Mouse (Mus musculus): ENCODE measurements around the gene Spty2d1. TPM values are rescaled to one million over a fixed set of nuclear protein-coding genes. Genes with fewer than 3 reads are reported as not detected.

Spty2d1 gene
- polyA plus RNA-seq, 1 experiment = 23.3 TPM

DNA sequence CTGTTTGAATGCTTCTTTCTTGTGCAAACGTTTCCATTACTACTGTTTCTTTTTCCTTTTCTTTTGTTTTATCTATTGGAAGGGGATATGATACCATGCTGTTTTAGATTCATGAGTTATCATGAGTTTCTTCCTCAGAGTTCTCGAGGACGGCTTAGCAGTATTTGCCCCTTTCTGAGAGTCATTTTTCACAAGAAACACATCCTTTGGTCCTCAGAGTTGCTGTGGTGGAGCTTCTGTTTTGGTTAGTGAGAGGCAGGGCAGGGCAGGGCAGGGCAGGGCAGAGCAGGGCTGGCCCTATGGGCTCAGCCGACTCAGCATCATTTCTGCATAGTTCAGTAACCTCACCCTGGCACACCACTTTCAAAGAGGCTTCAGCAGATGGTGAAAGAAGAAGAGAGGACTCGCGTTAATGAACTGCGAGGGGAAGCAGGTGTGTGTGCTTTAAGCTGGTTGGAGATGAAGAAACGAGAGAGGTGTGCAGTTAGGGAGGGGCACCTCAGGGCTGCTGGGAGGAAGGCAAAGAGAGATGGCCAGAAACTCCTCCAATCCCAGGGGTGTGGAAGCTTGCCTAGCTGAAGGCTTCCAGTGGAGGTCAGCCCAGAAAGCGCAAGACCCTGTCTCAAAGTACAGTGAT is 5.0 kb upstream of the Spty2d1 start:
- Histone ChIP-seq H3K4me1 (ENCODE audit: control insufficient read depth, insufficient read depth, low read length) (peaks cover 8% of the 10 kb centered on the region), H3K27ac (ENCODE audit: insufficient read depth, low read length) (no peak overlapping the region), H3K4me3 (ENCODE audit: insufficient read depth, low read length) (no peak overlapping the region)
- no peak for TF ChIP-seq CTCF (IDR thresholded peaks at IDR 0.05; ENCODE audit: borderline replicate concordance, insufficient read depth, low read length)
- TF ChIP-seq POLR2A (IDR thresholded peaks at IDR 0.05; ENCODE audit: low read depth, low read length) = no peak

- H3K4me3 ChIP-seq (ENCODE audit: insufficient read depth, low read length) = peak overlapping the region; percentile 77
- peak overlapping the region; percentile 64 for H3K27ac ChIP-seq (ENCODE audit: insufficient read depth, low read length)
- TF ChIP-seq CTCF (IDR thresholded peaks at IDR 0.05; ENCODE audit: borderline replicate concordance, insufficient read depth, low read length) (peak; percentile 29; the same call in 1 of the 2 replicates), POLR2A (IDR thresholded peaks at IDR 0.05; ENCODE audit: low read depth, low read length) (no peak)
Measured at GRCm38 (mm10) chr7:47007818-47008167, 418 bp downstream of the Spty2d1 start.

GRCm38 (mm10) chr7:47007109-47007780 is 966 bp downstream of the Spty2d1 start:
- peak overlapping the region; percentile 64 for H3K27ac ChIP-seq (ENCODE audit: insufficient read depth, low read length)
- no peak for TF ChIP-seq POLR2A (IDR thresholded peaks at IDR 0.05; ENCODE audit: low read depth, low read length)
- TF ChIP-seq CTCF (IDR thresholded peaks at IDR 0.05; ENCODE audit: borderline replicate concordance, insufficient read depth, low read length) = no peak
- peak overlapping the region; percentile 77 for H3K4me3 ChIP-seq (ENCODE audit: insufficient read depth, low read length)
- H3K4me1 ChIP-seq (ENCODE audit: control insufficient read depth, insufficient read depth, low read length) = peaks cover 9% of the 10 kb centered on the region; the same call in 1 of the 2 replicates

More at GRCm38 (mm10) chr7:47007818-47008167, 418 bp downstream of the Spty2d1 start:
- peaks cover 6% of the 10 kb centered on the region; the same call in 1 of the 2 replicates for H3K4me1 ChIP-seq (ENCODE audit: control insufficient read depth, insufficient read depth, low read length)

GRCm38 (mm10) chr7:47003411-47004115 is 4.6 kb downstream of the Spty2d1 start:
- H3K27ac ChIP-seq (ENCODE audit: insufficient read depth, low read length) = peak overlapping the region; percentile 46

GRCm38 (mm10) chr7:47001900-47002275 is 6.3 kb downstream of the Spty2d1 start:
- Histone ChIP-seq H3K4me1 (ENCODE audit: control insufficient read depth, insufficient read depth, low read length) (peaks cover 20% of the 10 kb centered on the region), H3K27ac (ENCODE audit: insufficient read depth, low read length) (no peak overlapping the region), H3K4me3 (ENCODE audit: insufficient read depth, low read length) (no peak overlapping the region)
- TF ChIP-seq CTCF (IDR thresholded peaks at IDR 0.05; ENCODE audit: borderline replicate concordance, insufficient read depth, low read length) = no peak
- no peak for TF ChIP-seq POLR2A (IDR thresholded peaks at IDR 0.05; ENCODE audit: low read depth, low read length)

More at GRCm38 (mm10) chr7:47003411-47004115, 4.6 kb downstream of the Spty2d1 start:
- peaks cover 20% of the 10 kb centered on the region for H3K4me1 ChIP-seq (ENCODE audit: control insufficient read depth, insufficient read depth, low read length)
- no peak overlapping the region for H3K4me3 ChIP-seq (ENCODE audit: insufficient read depth, low read length)
- no peak for TF ChIP-seq POLR2A (IDR thresholded peaks at IDR 0.05; ENCODE audit: low read depth, low read length)
- no peak for TF ChIP-seq CTCF (IDR thresholded peaks at IDR 0.05; ENCODE audit: borderline replicate concordance, insufficient read depth, low read length)

DNA sequence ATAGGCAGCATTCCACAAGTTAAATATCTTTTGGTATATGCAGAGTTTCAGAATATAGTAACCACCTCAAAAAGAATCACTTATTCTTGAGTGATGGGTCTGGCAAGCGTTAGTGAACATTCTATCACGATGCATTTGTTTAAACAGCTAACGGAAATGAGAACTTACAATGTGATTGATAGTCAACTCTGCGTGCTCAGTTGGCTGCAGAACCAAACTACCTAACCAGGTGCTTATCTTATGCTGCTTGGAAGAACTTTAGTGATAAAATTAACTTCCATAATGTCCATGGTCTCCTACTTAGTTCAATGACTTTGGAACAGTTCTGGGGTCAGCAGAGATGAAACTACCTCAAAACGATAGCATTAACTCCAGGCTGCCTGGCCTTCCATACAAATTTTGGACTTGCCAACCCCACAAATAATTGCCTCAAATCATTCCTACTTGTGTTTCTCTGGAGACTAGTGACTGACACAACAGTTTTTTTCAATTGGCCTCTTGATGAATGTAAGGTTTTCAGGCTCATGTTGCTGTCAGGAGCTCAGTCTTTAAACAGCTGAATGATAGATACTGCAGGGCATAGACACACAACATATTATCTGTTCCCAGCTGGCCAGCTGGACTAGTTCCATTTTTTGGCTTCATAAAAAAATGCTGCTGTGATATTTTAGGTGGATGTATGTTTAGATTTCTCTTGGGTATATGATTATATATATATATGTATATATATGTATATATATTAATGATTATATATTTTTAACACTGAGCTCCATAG is 6.9 kb downstream of the Spty2d1 start:
- Histone ChIP-seq H3K27ac (ENCODE audit: insufficient read depth, low read length) (no peak overlapping the region; the same call in 1 of the 2 replicates), H3K4me3 (ENCODE audit: insufficient read depth, low read length) (no peak overlapping the region), H3K4me1 (ENCODE audit: control insufficient read depth, insufficient read depth, low read length) (peaks cover 20% of the 10 kb centered on the region)
- TF ChIP-seq POLR2A (IDR thresholded peaks at IDR 0.05; ENCODE audit: low read depth, low read length) (no peak), CTCF (IDR thresholded peaks at IDR 0.05; ENCODE audit: borderline replicate concordance, insufficient read depth, low read length) (no peak)

DNA sequence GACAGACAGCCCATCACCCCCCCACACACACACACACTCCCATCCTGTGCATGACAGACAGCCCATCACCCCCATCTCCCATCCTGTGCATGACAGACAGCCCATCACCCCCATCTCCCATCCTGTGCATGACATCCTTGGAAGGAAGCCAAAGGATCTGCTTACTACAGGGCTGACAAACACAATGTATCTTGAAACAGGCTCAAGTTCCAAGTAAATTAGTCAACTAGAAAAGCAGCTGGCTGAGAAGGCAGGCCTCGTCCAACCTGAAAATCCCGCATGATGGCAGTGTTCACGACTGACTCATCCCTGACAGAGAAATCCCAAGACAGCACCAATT is 7.6 kb downstream of the Spty2d1 start:
- TF ChIP-seq POLR2A (IDR thresholded peaks at IDR 0.05; ENCODE audit: low read depth, low read length) = no peak
- no peak for TF ChIP-seq CTCF (IDR thresholded peaks at IDR 0.05; ENCODE audit: borderline replicate concordance, insufficient read depth, low read length)
- Histone ChIP-seq H3K27ac (ENCODE audit: insufficient read depth, low read length) (no peak overlapping the region), H3K4me3 (ENCODE audit: insufficient read depth, low read length) (no peak overlapping the region), H3K4me1 (ENCODE audit: control insufficient read depth, insufficient read depth, low read length) (peaks cover 19% of the 10 kb centered on the region)

- Histone ChIP-seq H3K27ac (ENCODE audit: insufficient read depth, low read length) (no peak overlapping the region), H3K4me3 (ENCODE audit: insufficient read depth, low read length) (no peak overlapping the region), H3K4me1 (ENCODE audit: control insufficient read depth, insufficient read depth, low read length) (peaks cover 17% of the 10 kb centered on the region)
- TF ChIP-seq CTCF (IDR thresholded peaks at IDR 0.05; ENCODE audit: borderline replicate concordance, insufficient read depth, low read length) (no peak), POLR2A (IDR thresholded peaks at IDR 0.05; ENCODE audit: low read depth, low read length) (no peak)
Measured at GRCm38 (mm10) chr7:46999983-47000643, 8.1 kb downstream of the Spty2d1 start.

- H3K4me1 ChIP-seq (ENCODE audit: control insufficient read depth, insufficient read depth, low read length) = peaks cover 17% of the 10 kb centered on the region
- TF ChIP-seq POLR2A (IDR thresholded peaks at IDR 0.05; ENCODE audit: low read depth, low read length) = no peak
- H3K27ac ChIP-seq (ENCODE audit: insufficient read depth, low read length) = no peak overlapping the region
- H3K4me3 ChIP-seq (ENCODE audit: insufficient read depth, low read length) = no peak overlapping the region
Measured at GRCm38 (mm10) chr7:46998942-46999341, 9.3 kb downstream of the Spty2d1 start.
